Mouse (Mus musculus) forebrain, postnatal 0 days (tissue): ENCODE data around the gene Evi5. TPM values are rescaled to one million over a fixed set of nuclear protein-coding genes. Genes with fewer than 3 reads are reported as not detected.
A peak's percentile ranks its signal among the peaks of the same experiment; 100 is the strongest.

Source experiments
- ATAC-seq: fragments of 200-750 bp; cut with Nextera tagmentation; 2 replicates; pipeline ENCODE4 v1.8.0; 2017; ENCODE audit warnings: mild to moderate bottlenecking, moderate library complexity
- DNase-seq: peaks from one replicate; pipeline ENCODE4 v3.0.0-alpha.2; 2015
- H3K27ac ChIP-seq: fragments of 300-500 bp; sonication (generic); 2 replicates; pipeline ENCODE4 v1.5.1; 2014; ENCODE audit warnings: low read depth, mild to moderate bottlenecking, antibody characterized with exemption, low read length, moderate library complexity, mixed read lengths
- H3K27me3 ChIP-seq: fragments of 300-500 bp; sonication (generic); 2 replicates; pipeline ENCODE4 v1.6.1; 2014; ENCODE audit warnings: mild to moderate bottlenecking, low read length, mixed read lengths; ENCODE audit not compliant: insufficient read depth
- H3K36me3 ChIP-seq: fragments of 300-500 bp; sonication (generic); 2 replicates; pipeline ENCODE4 v1.6.1; 2014; ENCODE audit warnings: mild to moderate bottlenecking, moderate library complexity; ENCODE audit not compliant: insufficient read depth
- H3K4me1 ChIP-seq: fragments of 300-500 bp; sonication (generic); 2 replicates; pipeline ENCODE4 v1.6.1; 2014; ENCODE audit warnings: antibody characterized with exemption; ENCODE audit not compliant: insufficient read depth
- H3K4me2 ChIP-seq: fragments of 300-500 bp; sonication (generic); 2 replicates; pipeline ENCODE4 v1.6.1; 2014; ENCODE audit warnings: low read depth, mild to moderate bottlenecking, moderate library complexity
- H3K4me3 ChIP-seq: fragments of 300-500 bp; sonication (generic); 2 replicates; pipeline ENCODE4 v1.5.1; 2014; ENCODE audit warnings: low read depth, low read length, mixed read lengths
- H3K9ac ChIP-seq: fragments of 300-500 bp; sonication (generic); 2 replicates; pipeline ENCODE4 v1.6.1; 2014; ENCODE audit warnings: mild to moderate bottlenecking
- H3K9me3 ChIP-seq: fragments of 300-500 bp; sonication (generic); 2 replicates; pipeline ENCODE4 v1.6.1; 2016; ENCODE audit warnings: low read length
- CTCF ChIP-seq: sonication (generic); IDR thresholded peaks from 2 replicates; pipeline ENCODE4 v1.5.1; 2016; ENCODE audit warnings: antibody characterized with exemption, control low read depth, low read depth
- WGBS: fragments of 180-500 bp; shearing (Covaris S2); extraction: QIAGEN DNeasy Blood & Tissue Kit; methylation state at CpG from one replicate; pipeline ENCODE4 v1.1.7; 2014; 5-methylcytosine and 5-hydroxymethylcytosine counted together
- polyA plus RNA-seq: library from polyadenylated mRNA; unstranded; fragments of >200 nt; fragmentation: Nextera tagmentation; extraction: Ambion mirVana; gene quantifications from 2 replicates; pipeline ENCODE4 v1.2.1, GENCODE M21; 2015
- total RNA-seq: library from RNA; depleted of rRNA; stranded (reverse); fragments of >200 nt; gene quantifications from 2 replicates; pipeline ENCODE4 v1.2.3, GENCODE M21; 2014

Evi5 gene
- total and polyA plus RNA-seq, 2 experiments from 2014 or later = 59.6 to 66.9 TPM

DNA sequence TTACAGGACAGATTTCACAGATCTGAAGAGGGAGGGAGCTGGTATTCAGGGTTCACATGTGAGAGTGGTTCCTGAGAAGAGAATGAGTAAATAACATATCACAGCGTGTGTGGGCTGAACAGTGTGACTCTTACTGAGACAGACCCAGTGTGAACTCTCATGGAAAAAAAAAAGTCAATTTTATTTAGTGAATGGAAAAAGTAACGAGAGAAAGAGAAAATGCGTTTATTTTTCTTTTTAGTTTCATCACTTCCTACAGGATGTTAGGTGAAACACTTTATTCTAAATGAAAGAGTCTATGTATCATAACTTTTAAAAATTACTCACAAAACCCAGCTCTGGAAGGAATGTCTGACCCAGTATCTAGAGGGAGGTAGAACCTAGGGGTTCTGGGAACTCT lies 143.5 kb downstream of the Evi5 start:
- no peak overlapping the region for H3K27ac ChIP-seq
- no peaks in the 10 kb centered on the region for H3K4me1 ChIP-seq
- H3K4me3 ChIP-seq = no peak overlapping the region
- H3K9ac ChIP-seq = no peak overlapping the region
- peaks cover 43% of the 10 kb centered on the region for H3K27me3 ChIP-seq
- H3K4me2 ChIP-seq = no peak overlapping the region
- DNase-seq (no peak), ATAC-seq (no peak)
- H3K9me3 ChIP-seq = no peaks in the 10 kb centered on the region
- TF ChIP-seq CTCF = no peak
- H3K36me3 ChIP-seq = no peaks in the 10 kb centered on the region
- WGBS = 54% methylated on average over 3 of the region's 3 CpGs

DNA sequence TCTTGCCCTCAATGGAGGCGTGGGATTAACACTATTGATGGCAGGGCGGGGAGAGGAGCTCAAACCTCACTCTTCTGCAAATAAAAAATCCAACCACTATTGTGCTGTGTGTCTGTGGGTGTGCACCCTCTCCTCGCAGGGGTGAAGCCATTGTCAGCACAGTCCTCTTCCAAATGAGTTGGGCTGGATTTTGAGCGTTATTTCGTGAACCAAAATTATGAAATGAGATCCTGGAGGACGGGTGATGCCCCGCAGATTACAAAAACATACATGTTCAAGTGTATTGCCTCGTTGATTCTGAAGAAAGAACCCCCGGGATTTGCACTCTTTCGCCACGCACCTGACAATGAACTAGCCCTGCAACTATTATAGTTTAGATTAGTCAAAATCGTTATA lies 147.9 kb downstream of the Evi5 start:
- no peaks in the 10 kb centered on the region for H3K9me3 ChIP-seq
- WGBS = 14% methylated on average over 12 of the region's 12 CpGs
- no peak overlapping the region for H3K4me2 ChIP-seq
- no peak for TF ChIP-seq CTCF
- ATAC-seq = no peak
- H3K36me3 ChIP-seq = no peaks in the 10 kb centered on the region
- no peak overlapping the region for H3K27ac ChIP-seq
- peaks cover 77% of the 10 kb centered on the region for H3K27me3 ChIP-seq
- H3K9ac ChIP-seq = no peak overlapping the region
- H3K4me3 ChIP-seq = peak overlapping the region; percentile 14; the same call in 1 of the 2 replicates
- peak; percentile 24 for DNase-seq
- H3K4me1 ChIP-seq = no peaks in the 10 kb centered on the region

DNA sequence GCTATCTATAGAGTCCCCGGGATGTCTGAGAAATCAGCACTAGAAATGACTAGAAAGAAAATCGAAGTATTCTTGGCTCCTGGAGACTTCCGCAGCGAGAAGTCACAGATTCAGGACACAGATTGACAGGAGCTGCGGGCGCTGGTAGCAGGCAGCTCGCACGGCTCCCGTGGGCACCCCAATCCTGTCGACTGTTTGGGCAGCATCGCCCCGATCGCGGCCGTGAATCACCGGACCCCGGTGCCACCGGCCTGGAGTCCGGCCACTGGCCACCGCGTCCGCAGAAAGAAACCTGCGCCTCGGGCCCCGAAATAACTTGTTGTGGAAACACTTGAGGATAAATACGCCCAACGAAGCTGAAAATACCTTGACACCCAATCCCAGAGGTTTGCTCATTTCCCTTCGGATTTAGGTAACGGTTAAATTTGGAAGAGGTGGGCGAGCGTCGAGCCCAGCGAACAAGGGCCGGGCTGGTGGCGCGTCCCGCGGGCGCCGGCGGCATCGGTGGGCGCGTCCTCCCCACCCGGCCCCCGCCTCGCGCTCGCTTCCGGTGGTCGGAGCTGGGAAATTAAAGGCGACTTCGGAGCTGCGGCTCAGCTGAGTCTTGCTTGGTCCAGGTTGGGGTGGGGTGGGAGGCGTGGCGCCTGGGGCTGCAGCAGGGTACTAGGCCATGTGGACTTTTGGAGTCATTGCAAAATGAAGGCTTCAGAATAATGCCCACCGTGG lies 148.5 kb downstream of the Evi5 start:
- Histone ChIP-seq H3K9me3 (no peaks in the 10 kb centered on the region), H3K9ac (no peak overlapping the region), H3K36me3 (no peaks in the 10 kb centered on the region), H3K4me3 (peak overlapping the region; percentile 14), H3K4me2 (peak overlapping the region; percentile 26), H3K4me1 (0 out of 2 replicates have a peak, but pooled peaks cover 2% of the 10 kb centered on the region), H3K27me3 (peaks cover 83% of the 10 kb centered on the region), H3K27ac (no peak overlapping the region)
- TF ChIP-seq CTCF = no peak
- under 1% methylated on average over 57 of the region's 57 CpGs for WGBS
- DNase-seq (peak; percentile 25), ATAC-seq (no peak)

DNA sequence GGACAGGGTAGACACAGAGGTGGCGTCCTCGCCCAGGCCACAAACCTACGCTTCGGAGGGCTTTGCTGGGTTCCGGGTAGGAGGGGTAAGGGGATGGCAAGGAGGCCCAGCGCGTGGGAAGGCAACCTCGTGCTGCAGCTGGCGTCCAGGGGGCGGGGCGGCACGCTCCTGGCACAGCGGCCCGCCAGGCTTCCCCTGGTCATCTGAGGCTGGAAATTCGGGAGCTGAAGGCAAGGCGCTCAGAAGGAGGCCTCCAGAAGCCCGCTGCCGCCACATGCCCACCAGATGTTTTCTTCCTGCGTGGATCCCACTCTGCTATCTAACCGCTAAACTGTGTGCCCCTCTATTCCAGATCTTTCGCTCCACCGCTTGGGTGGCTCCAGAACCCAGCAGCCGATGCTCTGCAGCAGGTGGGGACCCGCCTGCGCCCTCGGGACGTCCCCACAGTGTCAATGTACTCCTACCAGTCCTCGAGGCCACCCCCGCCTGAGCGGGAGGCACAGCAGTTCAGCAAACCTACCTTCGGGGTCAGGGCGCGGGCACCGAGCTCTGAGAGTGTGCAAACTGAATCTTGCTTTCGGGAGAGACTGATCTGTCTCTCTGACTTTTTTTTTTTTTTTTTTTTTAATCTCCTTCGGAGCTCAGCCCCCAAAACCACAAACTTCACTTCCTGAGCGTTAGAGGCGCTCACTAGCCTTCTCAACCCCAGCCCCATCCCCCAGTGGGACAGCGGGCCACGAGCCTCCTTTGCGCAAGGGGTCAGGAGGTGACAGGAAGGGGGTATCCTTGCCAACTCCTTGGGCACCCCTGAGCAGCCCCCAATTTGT lies 149.3 kb downstream of the Evi5 start, which contains the start of gene Gfi1:
TSS of gene Gfi1 (minus strand) at position 602 of the 827 bp plus-strand sequence.
- ATAC-seq = no peak
- 0 out of 2 replicates have a peak, but pooled peaks cover 8% of the 10 kb centered on the region for H3K4me1 ChIP-seq

DNA sequence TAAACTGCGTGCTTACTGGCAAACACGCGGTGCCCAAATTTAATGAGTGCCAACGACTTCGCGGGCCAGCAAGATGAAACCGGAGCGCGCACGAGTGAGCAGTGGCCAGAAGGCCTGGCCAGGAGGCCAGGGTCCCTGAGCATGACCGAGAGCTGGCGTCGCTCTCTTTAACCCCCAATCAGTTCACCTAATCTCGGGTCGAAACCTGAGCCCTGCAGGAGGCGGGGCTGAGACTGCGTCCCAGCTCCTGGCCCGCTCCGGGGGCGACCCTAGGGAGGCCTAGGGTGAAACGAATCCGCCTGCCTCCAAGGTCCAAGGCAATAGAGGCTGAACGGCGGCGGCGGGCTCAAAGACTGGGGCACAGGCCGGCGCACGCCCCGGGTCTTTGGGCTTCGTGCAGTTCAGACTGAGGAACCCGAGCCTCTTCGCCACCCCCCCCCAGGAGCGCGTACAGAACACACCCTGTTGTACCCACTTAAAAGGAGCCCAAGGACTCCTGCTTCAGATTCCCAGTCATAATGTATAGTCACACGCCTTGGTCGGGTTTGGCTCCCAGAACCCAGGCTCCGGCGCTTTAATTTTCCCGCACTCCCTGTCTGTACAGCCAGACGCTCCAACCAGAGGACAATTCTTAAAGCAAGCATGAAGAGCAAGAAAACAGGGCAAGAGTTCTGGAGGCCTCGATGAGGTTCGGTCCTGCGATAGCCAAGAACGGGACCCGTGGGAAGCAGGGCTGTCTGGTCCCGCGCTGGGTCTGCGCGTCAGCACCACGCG lies 150.1 kb downstream of the Evi5 start:
- WGBS = under 1% methylated on average over 52 of the region's 52 CpGs
- H3K4me1 ChIP-seq = 0 out of 2 replicates have a peak, but pooled peaks cover 8% of the 10 kb centered on the region
- TF ChIP-seq CTCF = no peak
- H3K4me3 ChIP-seq = peak overlapping the region; percentile 11; the same call in 1 of the 2 replicates
- no peak overlapping the region for H3K27ac ChIP-seq
- no peaks in the 10 kb centered on the region for H3K36me3 ChIP-seq
- H3K4me2 ChIP-seq = peak overlapping the region; percentile 10; the same call in 1 of the 2 replicates
- H3K27me3 ChIP-seq = peaks cover 79% of the 10 kb centered on the region
- ATAC-seq (no peak), DNase-seq (peak; percentile 45)
- H3K9me3 ChIP-seq = no peaks in the 10 kb centered on the region
- no peak overlapping the region for H3K9ac ChIP-seq

More for the DNA sequence above, 149.3 kb downstream of the Evi5 start, which contains the start of gene Gfi1:
- no peaks in the 10 kb centered on the region for H3K36me3 ChIP-seq
- DNase-seq = peak; percentile 14
- peak within 1 kb of the TSS; percentile 26 for H3K4me2 ChIP-seq
- H3K9me3 ChIP-seq = no peaks in the 10 kb centered on the region
- no peak within 1 kb of the TSS for H3K9ac ChIP-seq
- H3K4me3 ChIP-seq = peak within 1 kb of the TSS; percentile 14
- 2% methylated on average over 41 of the region's 41 CpGs for WGBS
- H3K27me3 ChIP-seq = peaks cover 79% of the 10 kb centered on the region
- TF ChIP-seq CTCF = no peak
- no peak within 1 kb of the TSS for H3K27ac ChIP-seq
